Mouse (Mus musculus) cerebellum, adult 2 months (tissue): ENCODE measurements at regions not wholly inside any gene's neighbourhood (a gene's known extent, or its start where the extent isn't known, plus 50 kb on each side); places are given as distances from the start of the nearest gene placed in this dataset.

Source experiments
- CTCF ChIP-seq: fragments of 200-500 bp; IDR thresholded peaks from 2 replicates; pipeline ENCODE4 v1.5.1; 2011; ENCODE audit warnings: low read depth, mild to moderate bottlenecking, control low read depth, low read length, moderate library complexity, borderline replicate concordance; ENCODE audit not compliant: insufficient read depth
- POLR2A ChIP-seq: fragments of 200-500 bp; IDR thresholded peaks from 2 replicates; pipeline ENCODE4 v1.6.1; 2011; ENCODE audit warnings: low read length, control low read depth, borderline replicate concordance; ENCODE audit not compliant: insufficient read depth

- TF ChIP-seq POLR2A (no peak), CTCF (no peak)
These were observed 103.2 kb upstream of the Arhgap20 start for GRCm38 (mm10) chr9:51661911-51662310.
